Mouse (Mus musculus): ENCODE data around the gene Gpank1. TPM values are rescaled to one million over a fixed set of nuclear protein-coding genes. Genes with fewer than 3 reads are reported as not detected.

Gene Gpank1
- polyA plus RNA-seq, 1 experiment from 2014 or later, result 23.7 TPM

DNA sequence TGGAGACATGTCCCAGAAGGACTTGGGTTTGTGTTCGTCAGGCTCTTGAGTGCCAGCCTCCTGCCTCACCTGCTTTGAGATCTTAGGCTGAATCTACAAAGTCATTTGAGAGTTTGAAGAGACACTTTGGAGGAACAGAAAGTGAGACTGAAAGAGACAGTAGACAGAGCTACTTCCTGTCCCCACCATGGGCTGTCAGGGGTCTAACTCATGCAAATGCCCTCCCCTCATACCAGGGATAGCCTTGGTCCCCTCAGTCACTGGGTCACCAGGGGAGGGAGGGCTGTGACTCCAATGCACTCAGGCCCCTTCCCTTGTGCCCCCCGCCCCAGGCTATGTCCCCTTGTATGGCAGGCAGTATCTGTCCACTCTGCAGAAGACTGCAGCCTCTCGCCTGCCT is 52.1 kb downstream of the Gpank1 start:
- no peaks in the 10 kb centered on the region for H3K36me3 ChIP-seq
- WGBS, result 74% methylated on average over 3 of the region's 3 CpGs
- no peaks in the 10 kb centered on the region for H3K9me3 ChIP-seq
- H3K4me2 ChIP-seq, result no peak overlapping the region
- H3K27me3 ChIP-seq, result no peaks in the 10 kb centered on the region
- H3K9ac ChIP-seq (replicated peaks), result no peak overlapping the region
- no peak for ATAC-seq (ENCODE audit: insufficient number of reproducible peaks, insufficient read depth, low FRiP score, low TSS enrichment, low read depth)
- 0 out of 2 replicates have a peak, but pooled peaks cover 4% of the 10 kb centered on the region for H3K4me1 ChIP-seq (replicated peaks)
- H3K4me3 ChIP-seq (replicated peaks), result no peak overlapping the region
- H3K27ac ChIP-seq, result no peak overlapping the region

Other genes starting within 250 kb of the Gpank1 start
- gene Zbtb12, start 242.0 kb upstream of the Gpank1 start, polyA plus RNA-seq (2016; fragmentation: Nextera tagmentation; extraction: Ambion mirVana), result 9.3 and 10.8 TPM in 2 replicates
- gene Gm20547, start 239.4 kb upstream of the Gpank1 start, polyA plus RNA-seq (2016; fragmentation: Nextera tagmentation; extraction: Ambion mirVana), result 0.18 TPM in 1 of 2 replicates, not detected in the other
- gene C2, start 223.2 kb upstream of the Gpank1 start, polyA plus RNA-seq (2016; fragmentation: Nextera tagmentation; extraction: Ambion mirVana), result 0.84 and 1.1 TPM in 2 replicates
- gene Ehmt2, start 223.0 kb upstream of the Gpank1 start, polyA plus RNA-seq (2016; fragmentation: Nextera tagmentation; extraction: Ambion mirVana), result 114 TPM in 2 replicates
- gene Slc44a4, start 207.0 kb upstream of the Gpank1 start, polyA plus RNA-seq (2016; fragmentation: Nextera tagmentation; extraction: Ambion mirVana), result not detected in 2 replicates
- gene Neu1, start 190.2 kb upstream of the Gpank1 start, polyA plus RNA-seq (2016; fragmentation: Nextera tagmentation; extraction: Ambion mirVana), result 16.2 and 18.9 TPM in 2 replicates
- 0.19 TPM in 1 of 2 replicates, not detected in the other for gene Hspa1b, start 162.2 kb upstream of the Gpank1 start, polyA plus RNA-seq (2016; fragmentation: Nextera tagmentation; extraction: Ambion mirVana)
- not detected in 2 replicates for gene Gm20481, start 151.5 kb upstream of the Gpank1 start, polyA plus RNA-seq (2016; fragmentation: Nextera tagmentation; extraction: Ambion mirVana)
- 1.9 and 2.0 TPM in 2 replicates for gene Hspa1a, start 149.3 kb upstream of the Gpank1 start, polyA plus RNA-seq (2016; fragmentation: Nextera tagmentation; extraction: Ambion mirVana)
- 1.0 and 1.1 TPM in 2 replicates for gene Hspa1l, start 148.8 kb upstream of the Gpank1 start, polyA plus RNA-seq (2016; fragmentation: Nextera tagmentation; extraction: Ambion mirVana)
- gene Lsm2, start 139.6 kb upstream of the Gpank1 start, polyA plus RNA-seq (2016; fragmentation: Nextera tagmentation; extraction: Ambion mirVana), result 222 and 234 TPM in 2 replicates
- gene Vars, start 120.5 kb upstream of the Gpank1 start, polyA plus RNA-seq (2016; fragmentation: Nextera tagmentation; extraction: Ambion mirVana), result 169 and 171 TPM in 2 replicates
- gene Vwa7, start 104.9 kb upstream of the Gpank1 start, polyA plus RNA-seq (2016; fragmentation: Nextera tagmentation; extraction: Ambion mirVana), result 0.10 and 0.13 TPM in 2 replicates
- gene Sapcd1, start 93.4 kb upstream of the Gpank1 start, polyA plus RNA-seq (2016; fragmentation: Nextera tagmentation; extraction: Ambion mirVana), result 3.2 and 3.3 TPM in 2 replicates
- 2.9 and 3.4 TPM in 2 replicates for gene Msh5, start 74.7 kb upstream of the Gpank1 start, polyA plus RNA-seq (2016; fragmentation: Nextera tagmentation; extraction: Ambion mirVana)
- gene Clic1, start 71.5 kb upstream of the Gpank1 start, polyA plus RNA-seq (2016; fragmentation: Nextera tagmentation; extraction: Ambion mirVana), result 194 and 195 TPM in 2 replicates
- gene Ddah2, start 62.4 kb upstream of the Gpank1 start, polyA plus RNA-seq (2016; fragmentation: Nextera tagmentation; extraction: Ambion mirVana), result 489 and 492 TPM in 2 replicates
- not detected in 2 replicates for gene Ly6g6c, start 56.1 kb upstream of the Gpank1 start, polyA plus RNA-seq (2016; fragmentation: Nextera tagmentation; extraction: Ambion mirVana)
- gene Mpig6b, start 55.3 kb upstream of the Gpank1 start, polyA plus RNA-seq (2016; fragmentation: Nextera tagmentation; extraction: Ambion mirVana), result 0.68 and 0.76 TPM in 2 replicates
- gene Ly6g6e, start 44.6 kb upstream of the Gpank1 start, polyA plus RNA-seq (2016; fragmentation: Nextera tagmentation; extraction: Ambion mirVana), result 1.3 and 2.5 TPM in 2 replicates
- gene Ly6g6d, start 43.4 kb upstream of the Gpank1 start, polyA plus RNA-seq (2016; fragmentation: Nextera tagmentation; extraction: Ambion mirVana), result 0.68 and 1.0 TPM in 2 replicates
- gene Ly6g6f, start 35.8 kb upstream of the Gpank1 start, polyA plus RNA-seq (2016; fragmentation: Nextera tagmentation; extraction: Ambion mirVana), result 0.44 and 0.66 TPM in 2 replicates
- 74.5 and 75.3 TPM in 2 replicates for gene Abhd16a, start 32.2 kb upstream of the Gpank1 start, polyA plus RNA-seq (2016; fragmentation: Nextera tagmentation; extraction: Ambion mirVana)
- not detected in 2 replicates for gene Ly6g5c, start 13.2 kb upstream of the Gpank1 start, polyA plus RNA-seq (2016; fragmentation: Nextera tagmentation; extraction: Ambion mirVana)
- gene Ly6g5b, start 6.0 kb upstream of the Gpank1 start, polyA plus RNA-seq (2016; fragmentation: Nextera tagmentation; extraction: Ambion mirVana), result 1.1 and 1.3 TPM in 2 replicates
- gene Csnk2b, start 598 bp downstream of the Gpank1 start, polyA plus RNA-seq (2016; fragmentation: Nextera tagmentation; extraction: Ambion mirVana), result 266 and 270 TPM in 2 replicates
- 7.1 and 10.1 TPM in 2 replicates for gene D17H6S53E, start 4.9 kb downstream of the Gpank1 start, polyA plus RNA-seq (2016; fragmentation: Nextera tagmentation; extraction: Ambion mirVana)
- 0.61 and 0.70 TPM in 2 replicates for gene Apom, start 10.6 kb downstream of the Gpank1 start, polyA plus RNA-seq (2016; fragmentation: Nextera tagmentation; extraction: Ambion mirVana)
- gene Bag6, start 13.7 kb downstream of the Gpank1 start, polyA plus RNA-seq (2016; fragmentation: Nextera tagmentation; extraction: Ambion mirVana), result 70.4 TPM in 2 replicates
- gene Prrc2a, start 43.4 kb downstream of the Gpank1 start, polyA plus RNA-seq (2016; fragmentation: Nextera tagmentation; extraction: Ambion mirVana), result 212 and 231 TPM in 2 replicates
- gene Aif1, start 54.6 kb downstream of the Gpank1 start, polyA plus RNA-seq (2016; fragmentation: Nextera tagmentation; extraction: Ambion mirVana), result 4.7 and 4.9 TPM in 2 replicates
- 5.6 and 6.0 TPM in 2 replicates for gene Lst1, start 67.0 kb downstream of the Gpank1 start, polyA plus RNA-seq (2016; fragmentation: Nextera tagmentation; extraction: Ambion mirVana)
- gene Ltb, start 73.0 kb downstream of the Gpank1 start, polyA plus RNA-seq (2016; fragmentation: Nextera tagmentation; extraction: Ambion mirVana), result 0.49 and 0.64 TPM in 2 replicates
- gene Tnf, start 80.6 kb downstream of the Gpank1 start, polyA plus RNA-seq (2016; fragmentation: Nextera tagmentation; extraction: Ambion mirVana), result not detected in 2 replicates
- not detected in 2 replicates for gene Lta, start 83.9 kb downstream of the Gpank1 start, polyA plus RNA-seq (2016; fragmentation: Nextera tagmentation; extraction: Ambion mirVana)
- gene Gm16181, start 99.4 kb downstream of the Gpank1 start, polyA plus RNA-seq (2016; fragmentation: Nextera tagmentation; extraction: Ambion mirVana), result 0.45 and 1.1 TPM in 2 replicates
- 4.3 and 4.8 TPM in 2 replicates for gene Atp6v1g2, start 112.2 kb downstream of the Gpank1 start, polyA plus RNA-seq (2016; fragmentation: Nextera tagmentation; extraction: Ambion mirVana)
- gene Nfkbil1, start 114.3 kb downstream of the Gpank1 start, polyA plus RNA-seq (2016; fragmentation: Nextera tagmentation; extraction: Ambion mirVana), result 13.3 and 15.5 TPM in 2 replicates
- gene Ddx39b, start 120.3 kb downstream of the Gpank1 start, polyA plus RNA-seq (2016; fragmentation: Nextera tagmentation; extraction: Ambion mirVana), result 620 and 638 TPM in 2 replicates
- gene H2-D1, start 141.3 kb downstream of the Gpank1 start, polyA plus RNA-seq (2016; fragmentation: Nextera tagmentation; extraction: Ambion mirVana), result 17.8 and 18.8 TPM in 2 replicates
- gene H2-Q1, start 198.9 kb downstream of the Gpank1 start, polyA plus RNA-seq (2016; fragmentation: Nextera tagmentation; extraction: Ambion mirVana), result 0.13 TPM in 1 of 2 replicates, not detected in the other
- gene H2-Q2, start 220.8 kb downstream of the Gpank1 start, polyA plus RNA-seq (2016; fragmentation: Nextera tagmentation; extraction: Ambion mirVana), result 0.45 and 0.88 TPM in 2 replicates

Data from limb, embryonic 12.5 days (tissue).